Mouse (Mus musculus) testis, adult 2 months (tissue): Measurements from ENCODE around the gene Sec11a.

Experiments used
- CTCF ChIP-seq: fragments of 200-500 bp; IDR thresholded peaks from 2 replicates; pipeline ENCODE4 v1.5.1; 2012; ENCODE audit warnings: low read depth, mild to moderate bottlenecking, inconsistent platforms, low read length, moderate library complexity; ENCODE audit not compliant: control insufficient read depth, insufficient read depth, insufficient replicate concordance
- POLR2A ChIP-seq: fragments of 200-500 bp; IDR thresholded peaks from 2 replicates; pipeline ENCODE4 v1.6.1; 2012; ENCODE audit warnings: low read depth, mild to moderate bottlenecking, inconsistent platforms, low read length, moderate library complexity; ENCODE audit not compliant: control insufficient read depth

GRCm38 (mm10) chr7:80903625-80904422 lies 43.8 kb downstream of the Sec11a start:
- no peak for TF ChIP-seq CTCF
- TF ChIP-seq POLR2A = no peak
